ENCODE assay signal across 7 mouse cellular contexts in the genomic region with DNA sequence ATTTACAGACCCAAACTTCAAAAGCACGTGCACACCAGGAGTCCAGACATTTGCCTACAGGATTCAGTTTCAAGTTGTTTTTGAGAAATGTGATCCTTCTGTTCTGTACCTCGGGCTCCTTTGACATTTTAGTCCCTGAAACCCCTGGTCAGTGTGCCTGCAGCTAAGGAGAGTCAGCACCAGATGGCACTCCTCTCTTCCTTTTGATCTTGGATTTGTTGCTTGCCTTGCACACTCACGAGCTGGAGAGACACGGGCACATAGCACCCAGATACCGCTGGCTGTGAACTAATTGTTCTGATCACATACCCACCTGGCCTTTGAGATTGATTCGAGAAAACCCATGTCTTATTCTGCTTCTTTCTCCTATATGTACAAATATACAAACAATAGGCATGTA.
DNase-seq lines count a peak whose midpoint lies in the region; ATAC-seq and TF ChIP-seq lines count a peak whose summit lies in the region.

No protein-coding gene starts in this region.

- DNase-seq in WW6 (ENCODE audit: low read depth, low spot score): peak; percentile 14
- DNase-seq in forebrain, embryonic 11.5 days (ENCODE audit: low spot score): peak; percentile 61
- peak; percentile 24 to 50 for DNase-seq in left cerebral cortex, postnatal 25 days (ENCODE audit: low spot score in 2 of 2)
- no peak for DNase-seq in spleen, adult 12 weeks (ENCODE audit: low spot score)

- H3K4me2 ChIP-seq in forebrain, embryonic 11.5 days (ENCODE audit: low read depth, low read length, severe bottlenecking): no peak overlapping the region
- H3K4me2 ChIP-seq in intestine, embryonic 15.5 days (replicated peaks): no peak overlapping the region
- H3K4me2 ChIP-seq in neural tube, embryonic 12.5 days (replicated peaks): no peak overlapping the region

- H3K27ac ChIP-seq in forebrain, embryonic 11.5 days (ENCODE audit: low read depth, low read length): no peak overlapping the region
- no peak overlapping the region for H3K27ac ChIP-seq in intestine, embryonic 15.5 days
- H3K27ac ChIP-seq in neural tube, embryonic 12.5 days: no peak overlapping the region

- H3K4me3 ChIP-seq in E14TG2a.4 (replicated peaks; ENCODE audit: low read length): no peak overlapping the region
- H3K4me3 ChIP-seq in forebrain, embryonic 11.5 days (ENCODE audit: low read depth, low read length): no peak overlapping the region
- H3K4me3 ChIP-seq in intestine, embryonic 15.5 days (replicated peaks): no peak overlapping the region
- no peak overlapping the region for H3K4me3 ChIP-seq in neural tube, embryonic 12.5 days

- H3K36me3 ChIP-seq in E14TG2a.4 (ENCODE audit: insufficient read depth, low read length): no peaks in the 10 kb centered on the region
- H3K36me3 ChIP-seq in forebrain, embryonic 11.5 days (ENCODE audit: control insufficient read depth, insufficient read depth, low read length): no peaks in the 10 kb centered on the region
- no peaks in the 10 kb centered on the region for H3K36me3 ChIP-seq in intestine, embryonic 15.5 days
- H3K36me3 ChIP-seq in neural tube, embryonic 12.5 days: no peaks in the 10 kb centered on the region

- WGBS in forebrain, embryonic 11.5 days: 29% methylated on average over 6 of the region's 6 CpGs
- WGBS in intestine, embryonic 15.5 days: 19% methylated on average over 6 of the region's 6 CpGs
- 24% methylated on average over 6 of the region's 6 CpGs for WGBS in neural tube, embryonic 12.5 days

- ATAC-seq in forebrain, embryonic 11.5 days (replicated peaks; ENCODE audit: low FRiP score): peak; percentile 86
- peak; percentile 70; the same call in 1 of the 2 replicates for ATAC-seq in intestine, embryonic 15.5 days
- ATAC-seq in neural tube, embryonic 12.5 days (ENCODE audit: low FRiP score, low read depth): peak; percentile 83

- intact Hi-C loops in left cerebral cortex, postnatal 25 days (cut with DNase I): loop anchor here (2.0 to 10.0 kb wide), 3 partner anchors 313 to 1741 kb away; no protein-coding TSS in a partner anchor

- H3K9me3 ChIP-seq in E14TG2a.4 (ENCODE audit: low read length): 0 out of 2 replicates have a peak, but pooled peaks cover 2% of the 10 kb centered on the region
- no peaks in the 10 kb centered on the region for H3K9me3 ChIP-seq in forebrain, embryonic 11.5 days (ENCODE audit: control insufficient read depth, low read length)
- H3K9me3 ChIP-seq in intestine, embryonic 15.5 days: no peaks in the 10 kb centered on the region
- H3K9me3 ChIP-seq in neural tube, embryonic 12.5 days: no peaks in the 10 kb centered on the region

- no peaks in the 10 kb centered on the region for H3K27me3 ChIP-seq in E14TG2a.4 (ENCODE audit: insufficient read depth, low read length)
- H3K27me3 ChIP-seq in forebrain, embryonic 11.5 days (ENCODE audit: control insufficient read depth, insufficient read depth, low read length): no peaks in the 10 kb centered on the region
- no peaks in the 10 kb centered on the region for H3K27me3 ChIP-seq in intestine, embryonic 15.5 days (replicated peaks)
- no peaks in the 10 kb centered on the region for H3K27me3 ChIP-seq in neural tube, embryonic 12.5 days (replicated peaks)

- H3K4me1 ChIP-seq in E14TG2a.4 (replicated peaks; ENCODE audit: low read depth, low read length): no peaks in the 10 kb centered on the region
- H3K4me1 ChIP-seq in forebrain, embryonic 11.5 days (replicated peaks; ENCODE audit: control insufficient read depth, insufficient read depth, low read length): no peaks in the 10 kb centered on the region
- H3K4me1 ChIP-seq in intestine, embryonic 15.5 days (replicated peaks): no peaks in the 10 kb centered on the region
- H3K4me1 ChIP-seq in neural tube, embryonic 12.5 days: no peaks in the 10 kb centered on the region

- peak; percentile 30 for TF ChIP-seq CTCF in E14TG2a.4 (conservative IDR thresholded peaks at IDR 0.05; ENCODE audit: low read length)

- no peak overlapping the region for H3K9ac ChIP-seq in forebrain, embryonic 11.5 days (ENCODE audit: low read length)
- no peak overlapping the region for H3K9ac ChIP-seq in intestine, embryonic 15.5 days
- no peak overlapping the region for H3K9ac ChIP-seq in neural tube, embryonic 12.5 days
